Mouse (Mus musculus) cerebellum, adult 8-10 months (tissue): ENCODE results near the gene Scd4.

ENCODE experiments used
- DNase-seq: peaks from one replicate; pipeline ENCODE4 v3.0.0; 2022

Scd4 gene

GRCm38 (mm10) chr19:44382682-44383321 is 49.9 kb downstream of the Scd4 start:
- DNase-seq: no peak

- DNase-seq: no peak
Observed at GRCm38 (mm10) chr19:44385887-44386498, 53.1 kb downstream of the Scd4 start.

- DNase-seq: no peak
Observed at GRCm38 (mm10) chr19:44387089-44387671, 54.3 kb downstream of the Scd4 start.

- no peak for DNase-seq
Observed at GRCm38 (mm10) chr19:44387746-44388474, 55.0 kb downstream of the Scd4 start.

- DNase-seq: peak; percentile 91
Observed at GRCm38 (mm10) chr19:44388475-44389428, 55.9 kb downstream of the Scd4 start.

- no peak for DNase-seq
Observed at GRCm38 (mm10) chr19:44389507-44389906, 56.6 kb downstream of the Scd4 start.

GRCm38 (mm10) chr19:44391856-44392255 is 59.0 kb downstream of the Scd4 start:
- DNase-seq: no peak

GRCm38 (mm10) chr19:44392339-44393009 is 59.6 kb downstream of the Scd4 start:
- DNase-seq: no peak

- DNase-seq: no peak
Observed at GRCm38 (mm10) chr19:44393962-44394422, 61.1 kb downstream of the Scd4 start.

GRCm38 (mm10) chr19:44394972-44395371 is 62.1 kb downstream of the Scd4 start:
- no peak for DNase-seq
